Mouse (Mus musculus) C2C12 (cell line): ENCODE data around the gene Tcf7l1.

Experiments used
- CTCF ChIP-seq: IDR thresholded peaks from one replicate; pipeline ENCODE4 v1.5.1; 2011; ENCODE audit not compliant: control insufficient read depth, insufficient read depth, insufficient read length
- MAX ChIP-seq: IDR thresholded peaks from one replicate; pipeline ENCODE4 v1.6.1; 2011; ENCODE audit warnings: mild to moderate bottlenecking, control low read depth
- MYOD1 ChIP-seq: IDR thresholded peaks from one replicate; pipeline ENCODE4 v1.6.1; 2011; ENCODE audit warnings: low read depth; ENCODE audit not compliant: control insufficient read depth, insufficient read length
- MYOG ChIP-seq: IDR thresholded peaks from one replicate; pipeline ENCODE4 v1.6.1; 2011; ENCODE audit not compliant: control insufficient read depth, insufficient read length; ENCODE audit errors: extremely low read depth
- USF1 ChIP-seq: IDR thresholded peaks from one replicate; pipeline ENCODE4 v1.6.1; 2011; ENCODE audit warnings: low read depth, mild to moderate bottlenecking, control low read depth, moderate library complexity

- no peak for TF ChIP-seq CTCF
- no peak for TF ChIP-seq MYOG
- no peak for TF ChIP-seq MAX
- TF ChIP-seq MYOD1 = no peak
- TF ChIP-seq USF1 = no peak
Measured at GRCm38 (mm10) chr6:72690595-72690994, 98.5 kb downstream of the Tcf7l1 start.
